Mouse (Mus musculus) hindbrain, embryonic 16.5 days (tissue): ENCODE data around the gene Sult5a1. TPM values are rescaled to one million over a fixed set of nuclear protein-coding genes. Genes with fewer than 3 reads are reported as not detected.
"Not testable (repeated sequence)": the region's sequence is repeated elsewhere in the genome, so short reads cannot be mapped to it uniquely, and the experiment has no call there.

ENCODE experiments used
- ATAC-seq: fragments of 200-750 bp; cut with Nextera tagmentation; 2 replicates; pipeline ENCODE4 v1.8.0; 2017; ENCODE audit warnings: moderate TSS enrichment, moderate library complexity
- H3K27ac ChIP-seq: fragments of 300-500 bp; sonication (generic); 2 replicates; pipeline ENCODE4 v1.5.1; 2014; ENCODE audit warnings: low read depth, mild to moderate bottlenecking, control low read depth, low read length, moderate library complexity
- H3K27me3 ChIP-seq: fragments of 300-500 bp; sonication (generic); replicated peaks from 2 replicates; pipeline ENCODE4 v1.6.1; 2014; ENCODE audit warnings: low read length; ENCODE audit not compliant: control insufficient read depth, insufficient read depth
- H3K36me3 ChIP-seq: fragments of 300-500 bp; sonication (generic); 2 replicates; pipeline ENCODE4 v1.6.1; 2014; ENCODE audit warnings: mild to moderate bottlenecking, low read length, moderate library complexity, mixed read lengths; ENCODE audit not compliant: control insufficient read depth, insufficient read depth
- H3K4me1 ChIP-seq: fragments of 300-500 bp; sonication (generic); 2 replicates; pipeline ENCODE4 v1.6.1; 2014; ENCODE audit warnings: low read depth, low read length; ENCODE audit not compliant: control insufficient read depth, insufficient read depth
- H3K4me2 ChIP-seq: fragments of 300-500 bp; sonication (generic); 2 replicates; pipeline ENCODE4 v1.6.1; 2014; ENCODE audit warnings: mild to moderate bottlenecking, low read length, control low read depth, moderate library complexity
- H3K4me3 ChIP-seq: fragments of 300-500 bp; sonication (generic); 2 replicates; pipeline ENCODE4 v1.5.1; 2014; ENCODE audit warnings: mild to moderate bottlenecking, low read length, control low read depth, moderate library complexity
- H3K9ac ChIP-seq: fragments of 300-500 bp; sonication (generic); 2 replicates; pipeline ENCODE4 v1.6.1; 2014; ENCODE audit warnings: low read depth, mild to moderate bottlenecking, control low read depth, low read length, moderate library complexity
- H3K9me3 ChIP-seq: fragments of 300-500 bp; sonication (generic); 2 replicates; pipeline ENCODE4 v1.6.1; 2014; ENCODE audit warnings: mild to moderate bottlenecking, low read length, moderate library complexity; ENCODE audit not compliant: control insufficient read depth
- WGBS: fragments of 180-500 bp; shearing (Covaris S2); extraction: QIAGEN DNeasy Blood & Tissue Kit; methylation state at CpG from one replicate; pipeline ENCODE4 v1.1.7; 2014; 5-methylcytosine and 5-hydroxymethylcytosine counted together
- polyA plus RNA-seq: library from polyadenylated mRNA; unstranded; fragments of >200 nt; fragmentation: Nextera tagmentation; extraction: Ambion mirVana; gene quantifications from 2 replicates; pipeline ENCODE4 v1.2.1, GENCODE M21; 2015

The Sult5a1 gene
- polyA plus RNA-seq: 1.8 and 2.5 TPM in 2 replicates

DNA sequence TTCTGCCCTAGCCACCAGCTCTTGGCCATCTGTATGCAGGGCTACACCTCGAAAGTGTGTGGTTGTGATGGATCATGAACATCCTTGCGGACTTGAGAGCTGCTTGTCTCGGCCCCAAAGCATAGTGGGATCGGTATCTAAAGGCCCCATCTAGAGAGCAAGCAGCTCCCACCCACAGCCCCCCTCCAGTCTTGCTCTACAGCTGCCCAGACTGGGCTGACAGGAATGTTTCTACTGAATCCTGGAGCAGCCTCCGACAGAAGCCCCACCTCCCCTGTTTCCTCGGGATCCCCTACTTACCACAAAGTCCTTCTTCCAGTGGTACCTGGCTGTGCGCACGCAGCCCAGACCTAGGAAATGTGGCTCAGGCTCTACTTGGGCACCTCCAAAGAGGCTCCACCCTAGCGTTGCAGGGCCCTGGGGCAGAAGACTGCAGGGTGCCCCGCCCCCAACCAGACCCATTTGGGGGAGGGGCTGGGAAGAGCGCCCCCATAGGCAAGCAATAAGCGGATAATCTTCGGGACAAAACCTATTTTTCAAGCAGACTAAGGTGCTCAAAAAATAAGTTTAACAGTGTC lies at the start of gene Sult5a1:
Gene Sult5a1 (minus strand): TSS at position 428 of the 578 bp plus-strand sequence.
- H3K4me1 ChIP-seq: no peaks in the 10 kb centered on the region; the same call in 1 of the 2 replicates
- no peak within 1 kb of the TSS for H3K9ac ChIP-seq
- no peaks in the 10 kb centered on the region for H3K36me3 ChIP-seq
- H3K4me2 ChIP-seq: peak within 1 kb of the TSS; percentile 25
- ATAC-seq: no peak
- H3K9me3 ChIP-seq: no peaks in the 10 kb centered on the region
- H3K27me3 ChIP-seq: no peaks in the 10 kb centered on the region
- 39% methylated on average over 13 of the region's 13 CpGs for WGBS
- no peak within 1 kb of the TSS for H3K27ac ChIP-seq
- H3K4me3 ChIP-seq: no peak within 1 kb of the TSS

GRCm38 (mm10) chr8:123203571-123203970 lies 45.5 kb upstream of the Sult5a1 start:
- Histone ChIP-seq H3K27ac (no peak overlapping the region), H3K4me2 (no peak overlapping the region), H3K4me3 (no peak overlapping the region), H3K9me3 (no peaks in the 10 kb centered on the region), H3K27me3 (no peaks in the 10 kb centered on the region), H3K36me3 (peaks cover 25% of the 10 kb centered on the region), H3K9ac (no peak overlapping the region), H3K4me1 (no peaks in the 10 kb centered on the region)
- ATAC-seq: no peak
- 93% methylated on average over 3 of the region's 3 CpGs for WGBS

DNA sequence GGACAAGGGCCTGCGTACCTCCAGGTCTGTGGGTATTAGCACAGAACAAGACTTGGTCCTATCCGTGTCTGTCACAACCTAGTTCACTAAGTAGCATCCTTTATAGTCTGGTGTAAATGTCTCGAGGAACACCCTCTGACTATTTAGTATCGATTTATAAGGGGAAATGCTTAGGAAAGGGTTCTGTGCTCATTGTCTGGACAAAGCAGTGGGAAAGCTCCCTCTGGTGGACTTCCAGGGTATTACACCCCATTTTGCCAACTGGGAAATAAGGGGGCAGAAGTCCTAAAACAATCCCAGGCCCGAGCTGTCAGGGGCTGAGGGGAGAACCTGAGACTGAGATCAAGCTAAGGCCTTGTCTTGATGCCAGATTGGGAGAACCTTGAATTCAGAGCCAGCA lies 44.2 kb upstream of the Sult5a1 start:
- Histone ChIP-seq H3K27ac (no peak overlapping the region), H3K9me3 (no peaks in the 10 kb centered on the region), H3K9ac (peak overlapping the region; percentile 44; the same call in 1 of the 2 replicates), H3K4me2 (no peak overlapping the region), H3K36me3 (peaks cover 16% of the 10 kb centered on the region), H3K27me3 (no peaks in the 10 kb centered on the region), H3K4me3 (no peak overlapping the region), H3K4me1 (no peaks in the 10 kb centered on the region)
- WGBS: 21% methylated on average over 5 of the region's 5 CpGs
- peak; percentile 45; the same call in 1 of the 2 replicates for ATAC-seq

DNA sequence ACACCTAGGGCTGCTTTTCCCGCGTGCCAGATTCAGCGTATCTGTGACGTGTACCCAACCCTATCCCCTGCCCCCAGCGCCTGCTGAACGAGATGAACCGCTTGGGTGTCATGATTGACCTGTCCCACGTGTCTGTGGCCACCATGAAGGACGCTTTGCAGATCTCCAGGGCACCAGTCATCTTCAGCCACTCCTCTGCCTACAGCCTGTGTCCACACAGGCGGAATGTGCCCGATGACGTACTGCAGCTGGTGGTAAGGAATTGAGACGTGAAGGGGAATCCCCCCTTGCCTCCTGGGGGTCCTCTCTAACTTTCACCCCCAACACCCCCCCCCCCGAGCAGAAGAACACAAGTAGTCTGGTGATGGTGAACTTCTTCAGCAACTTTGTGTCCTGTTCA lies 41.7 kb upstream of the Sult5a1 start:
- no peaks in the 10 kb centered on the region for H3K27me3 ChIP-seq

DNA sequence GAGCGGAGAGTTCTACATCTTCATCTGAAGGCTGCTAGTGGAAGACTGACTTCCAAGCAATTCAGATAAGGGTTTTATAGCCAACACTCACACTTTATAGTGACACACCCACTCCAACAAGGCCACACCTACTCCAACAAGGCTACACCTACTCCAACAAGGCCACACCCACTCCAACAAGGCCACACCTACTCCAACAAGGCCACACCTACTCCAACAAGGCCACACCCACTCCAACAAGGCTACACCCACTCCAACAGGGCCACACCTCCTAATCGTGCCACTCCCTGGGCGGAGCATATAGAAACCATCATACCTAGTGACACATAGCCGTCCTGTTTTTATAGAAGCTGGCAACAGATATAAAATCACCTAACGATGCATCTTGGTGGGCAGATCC lies 38.9 kb upstream of the Sult5a1 start:
- not testable (repeated sequence) for ATAC-seq, H3K4me1 ChIP-seq, H3K36me3 ChIP-seq, H3K27ac ChIP-seq, H3K27me3 ChIP-seq, H3K9ac ChIP-seq, H3K4me3 ChIP-seq, H3K4me2 ChIP-seq, H3K9me3 ChIP-seq
- 76% methylated on average over 5 of the region's 5 CpGs for WGBS

More for the DNA sequence above, 41.7 kb upstream of the Sult5a1 start:
- Histone ChIP-seq H3K9me3 (no peaks in the 10 kb centered on the region), H3K9ac (no peak overlapping the region), H3K4me2 (no peak overlapping the region), H3K4me1 (no peaks in the 10 kb centered on the region), H3K36me3 (no peaks in the 10 kb centered on the region; the same call in 1 of the 2 replicates), H3K4me3 (no peak overlapping the region), H3K27ac (no peak overlapping the region)
- WGBS: 75% methylated on average over 14 of the region's 14 CpGs
- no peak for ATAC-seq

- H3K9ac ChIP-seq: no peak overlapping the region
- H3K27ac ChIP-seq: no peak overlapping the region
- H3K4me3 ChIP-seq: no peak overlapping the region
- no peaks in the 10 kb centered on the region for H3K9me3 ChIP-seq
- H3K4me1 ChIP-seq: no peaks in the 10 kb centered on the region; the same call in 1 of the 2 replicates
- H3K27me3 ChIP-seq: no peaks in the 10 kb centered on the region
- 82% methylated on average over 9 of the region's 9 CpGs for WGBS
- H3K4me2 ChIP-seq: no peak overlapping the region
- no peaks in the 10 kb centered on the region for H3K36me3 ChIP-seq
- ATAC-seq: no peak
Measured at GRCm38 (mm10) chr8:123193771-123194170, 35.7 kb upstream of the Sult5a1 start.

GRCm38 (mm10) chr8:123191908-123192307 lies 33.8 kb upstream of the Sult5a1 start:
- no peak overlapping the region for H3K4me3 ChIP-seq
- H3K4me2 ChIP-seq: no peak overlapping the region
- 67% methylated on average over 7 of the region's 8 CpGs for WGBS
- no peaks in the 10 kb centered on the region for H3K36me3 ChIP-seq
- no peak overlapping the region for H3K27ac ChIP-seq
- H3K4me1 ChIP-seq: no peaks in the 10 kb centered on the region; the same call in 1 of the 2 replicates
- ATAC-seq: no peak
- H3K9ac ChIP-seq: no peak overlapping the region
- H3K9me3 ChIP-seq: no peaks in the 10 kb centered on the region
- H3K27me3 ChIP-seq: no peaks in the 10 kb centered on the region

GRCm38 (mm10) chr8:123190678-123191077 lies 32.6 kb upstream of the Sult5a1 start:
- Histone ChIP-seq H3K36me3 (no peaks in the 10 kb centered on the region), H3K27me3 (no peaks in the 10 kb centered on the region), H3K4me2 (peak overlapping the region; percentile 37), H3K9me3 (no peaks in the 10 kb centered on the region), H3K27ac (no peak overlapping the region), H3K9ac (no peak overlapping the region), H3K4me1 (no peaks in the 10 kb centered on the region; the same call in 1 of the 2 replicates), H3K4me3 (no peak overlapping the region)
- WGBS: 3% methylated on average over 9 of the region's 9 CpGs
- ATAC-seq: no peak

- Histone ChIP-seq H3K27me3 (no peaks in the 10 kb centered on the region), H3K4me1 (no peaks in the 10 kb centered on the region; the same call in 1 of the 2 replicates), H3K27ac (no peak overlapping the region), H3K4me3 (no peak overlapping the region), H3K9ac (no peak overlapping the region), H3K9me3 (no peaks in the 10 kb centered on the region), H3K36me3 (no peaks in the 10 kb centered on the region), H3K4me2 (no peak overlapping the region)
- no peak for ATAC-seq
- 76% methylated on average over 7 of the region's 7 CpGs for WGBS
Measured at GRCm38 (mm10) chr8:123188841-123189240, 30.7 kb upstream of the Sult5a1 start.
